Mouse (Mus musculus) liver, embryonic 14.5 days (tissue): Measurements from ENCODE around the gene Sdc4. TPM values are rescaled to one million over a fixed set of nuclear protein-coding genes. Genes with fewer than 3 reads are reported as not detected.
A peak's percentile ranks its signal among the peaks of the same experiment; 100 is the strongest.

Experiments
- ATAC-seq: fragments of 200-750 bp; cut with Nextera tagmentation; 2 replicates; pipeline ENCODE4 v1.8.0; 2017; ENCODE audit warnings: moderate number of reproducible peaks, mild to moderate bottlenecking, moderate library complexity; ENCODE audit not compliant: insufficient read depth
- DNase-seq, 3 experiments: peaks; one replicate each; pipeline ENCODE4 v3.0.0-alpha.2; 2012 to 2013; ENCODE audit warnings: low read depth in 3 of 3, low spot score in 3 of 3
- H3K27ac ChIP-seq: fragments of 300-500 bp; sonication (generic); 2 replicates; pipeline ENCODE4 v1.5.1; 2014; ENCODE audit warnings: moderate library complexity, mild to moderate bottlenecking, control low read depth, inconsistent platforms
- H3K27me3 ChIP-seq: fragments of 300-500 bp; sonication (generic); 2 replicates; pipeline ENCODE4 v1.6.1; 2014; ENCODE audit warnings: mild to moderate bottlenecking, low read length, moderate library complexity; ENCODE audit not compliant: control insufficient read depth, insufficient read depth
- H3K36me3 ChIP-seq: fragments of 300-500 bp; sonication (generic); replicated peaks from 2 replicates; pipeline ENCODE4 v1.6.1; 2014; ENCODE audit warnings: low read depth; ENCODE audit not compliant: control insufficient read depth, insufficient read depth
- H3K4me1 ChIP-seq, 2 experiments: fragments of 200-500 bp in 1 of 2; fragments of 300-500 bp in 1 of 2; sonication (generic) in 1 of 2; replicated peaks; 2 replicates each; pipeline ENCODE4 v1.6.1; 2012 to 2014; ENCODE audit warnings: antibody characterized with exemption in 1 of 2, inconsistent platforms in 1 of 2, low read length in 1 of 2; ENCODE audit not compliant: control insufficient read depth in 2 of 2, insufficient read depth in 2 of 2
- H3K4me2 ChIP-seq: fragments of 300-500 bp; sonication (generic); 2 replicates; pipeline ENCODE4 v1.6.1; 2014; ENCODE audit warnings: low read depth, mild to moderate bottlenecking, control low read depth, moderate library complexity
- H3K4me3 ChIP-seq, 2 experiments: fragments of 200-500 bp in 1 of 2; fragments of 300-500 bp in 1 of 2; sonication (generic) in 1 of 2; 2 replicates each; pipeline ENCODE4 v1.5.1; 2012 to 2014; ENCODE audit warnings: low read depth in 2 of 2, low read length in 2 of 2, mild to moderate bottlenecking in 2 of 2, control low read depth in 1 of 2, inconsistent platforms in 1 of 2, moderate library complexity in 1 of 2; ENCODE audit not compliant: insufficient read depth in 1 of 2
- H3K9ac ChIP-seq: fragments of 300-500 bp; sonication (generic); replicated peaks from 2 replicates; pipeline ENCODE4 v1.6.1; 2014; ENCODE audit warnings: mild to moderate bottlenecking, control low read depth, moderate library complexity
- H3K9me3 ChIP-seq: fragments of 300-500 bp; sonication (generic); 2 replicates; pipeline ENCODE4 v1.6.1; 2016; ENCODE audit warnings: low read length, mixed read lengths; ENCODE audit not compliant: control insufficient read depth
- CTCF ChIP-seq: IDR thresholded peaks from 2 replicates; pipeline ENCODE4 v1.5.1; 2016; ENCODE audit warnings: antibody characterized with exemption, low read depth, control low read depth
- EP300 ChIP-seq: IDR thresholded peaks from 2 replicates; pipeline ENCODE4 v1.6.1; 2016; ENCODE audit warnings: antibody characterized with exemption, low read depth
- WGBS: fragments of 180-500 bp; shearing (Covaris S2); extraction: QIAGEN DNeasy Blood & Tissue Kit; methylation state at CpG from one replicate; pipeline ENCODE4 v1.1.7; 2014; ENCODE audit not compliant: insufficient replicate concordance; 5-methylcytosine and 5-hydroxymethylcytosine counted together
- polyA plus RNA-seq, 2 experiments: library from polyadenylated mRNA; depleted of rRNA in 1 of 2; stranded (reverse) in 1 of 2; unstranded in 1 of 2; fragments of >200 nt; fragmentation: Nextera tagmentation in 1 of 2; extraction: Ambion mirVana in 1 of 2; gene quantifications; 2 replicates each; pipeline versions ENCODE4 v1.2.1 to v1.2.3; 2012 to 2014

Sdc4 gene
- polyA plus RNA-seq, 2 experiments, result 10.8 to 25.4 TPM

DNA sequence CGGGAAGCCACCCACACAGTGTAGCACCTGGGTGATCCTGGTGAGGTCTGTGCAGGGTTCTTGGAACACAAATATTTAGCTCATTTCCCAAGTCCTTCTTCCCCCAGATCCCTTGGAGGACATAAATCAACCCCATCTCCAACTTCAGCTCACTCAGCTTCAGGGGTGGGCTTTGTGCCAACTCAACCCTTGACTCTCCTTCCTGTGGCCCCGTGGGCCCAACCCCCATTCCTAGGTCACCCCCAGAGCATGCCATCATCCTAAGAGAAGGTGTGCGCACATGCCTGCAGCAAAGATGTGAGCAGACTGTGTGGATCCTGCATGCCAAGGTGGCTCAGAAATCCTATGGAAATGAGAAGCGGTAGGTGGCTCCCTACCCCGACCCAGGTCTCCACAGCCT lies 38.2 kb downstream of the Sdc4 start:
- H3K9ac ChIP-seq, result no peak overlapping the region
- H3K36me3 ChIP-seq, result no peaks in the 10 kb centered on the region
- no peak overlapping the region for H3K4me2 ChIP-seq
- no peak for DNase-seq
- no peak for ATAC-seq
- WGBS, result 34% methylated on average over 5 of the region's 5 CpGs
- TF ChIP-seq CTCF, result no peak
- no peak for TF ChIP-seq EP300
- H3K27ac ChIP-seq, result no peak overlapping the region
- peaks cover 67% of the 10 kb centered on the region for H3K27me3 ChIP-seq
- H3K4me3 ChIP-seq, result no peak overlapping the region
- no peaks in the 10 kb centered on the region for H3K9me3 ChIP-seq
- H3K4me1 ChIP-seq, result no peaks in the 10 kb centered on the region

DNA sequence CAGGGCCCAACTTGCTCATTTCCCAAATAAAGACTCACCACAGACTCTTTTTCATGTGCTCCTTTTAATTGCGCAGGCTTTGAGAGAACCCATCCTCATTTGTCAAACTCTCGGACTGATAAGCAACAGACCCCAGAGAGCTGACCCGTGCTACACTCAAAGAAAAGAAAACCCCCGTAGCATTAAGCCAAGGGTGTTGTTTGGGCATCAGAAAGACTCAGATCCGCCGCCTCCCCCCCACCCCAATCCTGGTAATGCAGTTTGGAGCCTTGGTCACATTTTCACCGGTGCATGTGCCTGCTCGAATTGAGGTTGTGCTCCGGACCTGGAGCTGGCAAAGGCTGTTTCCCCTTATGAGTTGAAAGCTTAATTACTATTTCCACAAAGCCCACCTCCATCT lies 38.6 kb downstream of the Sdc4 start, which contains the start of gene Matn4:
TSS of gene Matn4 (minus strand) at position 101 of the 400 bp plus-strand sequence.
- H3K36me3 ChIP-seq, result no peaks in the 10 kb centered on the region
- ATAC-seq, result no peak
- DNase-seq, result no peak
- no peaks in the 10 kb centered on the region for H3K9me3 ChIP-seq
- 0 out of 2 replicates have a peak within 1 kb of the TSS, but pooled peaks have one; percentile 3 for H3K4me2 ChIP-seq
- 8% methylated on average over 9 of the region's 9 CpGs for WGBS
- H3K9ac ChIP-seq, result no peak within 1 kb of the TSS
- H3K27me3 ChIP-seq, result peaks cover 71% of the 10 kb centered on the region
- no peak for TF ChIP-seq CTCF
- no peak for TF ChIP-seq EP300
- no peaks in the 10 kb centered on the region for H3K4me1 ChIP-seq
- H3K4me3 ChIP-seq, result no peak within 1 kb of the TSS
- H3K27ac ChIP-seq, result no peak within 1 kb of the TSS

DNA sequence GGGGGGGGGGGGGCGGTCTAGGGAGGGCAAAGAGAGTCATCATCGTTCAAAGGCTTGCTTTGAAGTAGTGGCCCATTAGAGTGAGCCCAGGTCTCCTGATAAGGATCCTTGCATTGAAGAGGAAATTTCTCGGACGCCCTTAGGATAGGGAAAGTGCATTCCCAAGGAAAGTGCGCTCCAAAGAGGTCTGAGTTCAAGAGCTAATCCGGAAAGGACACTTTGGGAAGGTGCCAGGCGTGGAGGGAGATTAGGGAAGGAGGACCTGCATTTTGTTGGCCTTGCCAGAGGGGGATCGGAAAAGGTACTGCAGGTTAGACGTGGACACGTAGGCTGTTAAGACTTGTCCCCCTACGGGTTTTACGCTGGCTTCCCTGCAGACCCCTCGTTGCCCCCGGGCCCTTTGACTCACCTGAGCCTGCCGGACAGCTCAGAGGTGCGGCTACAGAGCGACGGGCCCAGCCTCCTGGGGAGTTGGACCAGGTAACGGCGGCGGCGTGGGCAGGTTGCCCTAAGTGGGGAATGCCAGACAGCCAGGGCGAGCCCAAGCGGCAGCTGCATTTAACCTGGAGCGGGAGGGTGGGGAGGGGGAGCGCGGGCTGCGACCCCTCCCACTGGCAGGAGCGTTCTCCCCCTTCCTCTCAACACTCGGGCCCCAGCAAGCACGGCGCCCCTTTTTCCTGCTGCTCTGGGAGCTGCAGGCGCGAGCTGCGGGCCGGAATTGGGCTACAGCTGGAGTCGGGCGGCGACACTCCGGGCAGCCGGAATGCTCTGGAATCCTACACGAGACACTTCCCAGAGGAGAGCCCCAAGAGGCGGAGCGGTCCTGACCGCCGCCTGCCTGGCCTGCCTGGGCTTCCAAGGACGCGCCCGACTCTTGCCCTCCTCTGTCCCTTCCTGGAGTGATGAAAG lies 39.4 kb downstream of the Sdc4 start:
- Histone ChIP-seq H3K27ac (no peak overlapping the region), H3K36me3 (no peaks in the 10 kb centered on the region), H3K4me1 (no peaks in the 10 kb centered on the region), H3K4me2 (0 out of 2 replicates have a peak overlapping the region, but pooled peaks have one; percentile 3), H3K9ac (no peak overlapping the region), H3K27me3 (peaks cover 76% of the 10 kb centered on the region), H3K9me3 (no peaks in the 10 kb centered on the region), H3K4me3 (no peak overlapping the region)
- ATAC-seq, result no peak
- no peak for TF ChIP-seq CTCF
- TF ChIP-seq EP300, result no peak
- WGBS, result 2% methylated on average over 49 of the region's 49 CpGs
- no peak for DNase-seq

DNA sequence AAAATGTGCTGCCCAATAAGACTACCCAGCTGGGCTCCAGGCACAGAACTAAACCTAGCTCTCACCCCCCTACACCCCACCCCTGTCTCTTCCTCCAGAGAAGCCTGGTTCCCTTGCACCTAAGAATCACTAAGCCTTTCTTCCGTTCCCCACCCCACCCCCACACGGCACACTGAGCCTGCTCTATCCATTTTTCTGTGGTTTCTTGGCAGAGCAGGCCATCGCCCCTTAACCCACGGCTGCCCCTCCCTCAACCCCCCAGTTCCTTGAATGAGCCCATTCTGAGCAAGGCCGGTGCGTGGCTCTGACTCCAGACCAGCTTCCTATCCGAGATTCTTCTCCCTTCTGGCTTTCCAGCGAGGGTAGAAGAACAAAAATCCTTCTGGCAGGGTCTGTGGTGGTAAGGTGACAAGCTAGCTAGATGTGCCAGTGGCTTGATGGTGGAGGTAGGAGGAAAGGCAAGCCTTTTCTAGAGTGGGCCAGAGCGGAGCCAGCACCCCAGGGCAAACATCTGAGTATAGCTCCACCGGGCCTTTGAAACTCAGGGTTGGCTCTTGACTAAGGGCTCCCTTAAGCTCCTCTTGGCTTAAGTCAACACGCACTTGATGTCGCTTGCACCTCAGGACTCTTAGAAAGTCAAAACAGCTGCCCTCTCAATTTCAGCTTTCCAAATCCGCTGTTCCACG lies 40.1 kb downstream of the Sdc4 start:
- TF ChIP-seq CTCF (no peak), EP300 (no peak)
- Histone ChIP-seq H3K27me3 (peaks cover 72% of the 10 kb centered on the region), H3K36me3 (no peaks in the 10 kb centered on the region), H3K9me3 (no peaks in the 10 kb centered on the region), H3K4me1 (no peaks in the 10 kb centered on the region), H3K4me3 (no peak overlapping the region), H3K27ac (no peak overlapping the region), H3K9ac (no peak overlapping the region), H3K4me2 (no peak overlapping the region)
- no peak for ATAC-seq
- DNase-seq, result no peak
- WGBS, result 8% methylated on average over 14 of the region's 14 CpGs

DNA sequence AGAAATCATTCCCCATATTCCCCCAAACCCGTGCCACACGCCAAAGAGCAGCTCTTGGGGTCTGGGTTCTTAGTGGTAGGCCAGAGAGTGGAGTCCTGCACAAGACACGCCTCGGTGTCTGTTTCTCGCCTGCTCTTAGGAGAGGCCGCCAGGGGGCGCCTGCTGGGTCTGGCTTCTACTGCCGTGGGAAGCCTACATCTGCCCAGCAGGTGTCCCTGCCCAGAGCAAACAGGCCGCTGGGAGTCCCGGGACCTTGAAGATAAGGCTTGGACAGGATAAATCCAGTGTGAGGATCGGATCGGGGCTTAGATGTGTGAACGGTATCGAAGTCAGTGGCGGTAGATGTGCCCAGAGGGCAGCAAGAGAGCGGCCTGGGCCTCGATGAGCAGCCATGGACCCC lies 40.8 kb downstream of the Sdc4 start, which contains the start of gene Rbpjl:
TSS of gene Rbpjl (plus strand) at position 236 of the 400 bp plus-strand sequence.
- 5% methylated on average over 17 of the region's 17 CpGs for WGBS
- no peak within 1 kb of the TSS for H3K9ac ChIP-seq
- H3K9me3 ChIP-seq, result no peaks in the 10 kb centered on the region
- DNase-seq (peak; percentile 27 to 31 (median 31)), ATAC-seq (peak; percentile 35; the same call in 1 of the 2 replicates)
- H3K27ac ChIP-seq, result no peak within 1 kb of the TSS
- H3K27me3 ChIP-seq, result peaks cover 72% of the 10 kb centered on the region
- no peak within 1 kb of the TSS for H3K4me2 ChIP-seq
- no peaks in the 10 kb centered on the region for H3K36me3 ChIP-seq
- H3K4me1 ChIP-seq, result no peaks in the 10 kb centered on the region
- no peak within 1 kb of the TSS for H3K4me3 ChIP-seq
- TF ChIP-seq CTCF, result peak; percentile 88
- TF ChIP-seq EP300, result no peak
